Mouse (Mus musculus) heart, postnatal 0 days (tissue): ENCODE measurements around the gene Ccdc51.

Experiments used
- CTCF ChIP-seq: IDR thresholded peaks from 2 replicates; pipeline ENCODE4 v1.5.1; 2016; ENCODE audit warnings: antibody characterized with exemption, control low read depth, low read depth
- EP300 ChIP-seq: IDR thresholded peaks from 2 replicates; pipeline ENCODE4 v1.6.1; 2016; ENCODE audit warnings: antibody characterized with exemption, low read depth

GRCm38 (mm10) chr9:109101933-109102445 is 19.7 kb downstream of the Ccdc51 start:
- TF ChIP-seq CTCF (no peak), EP300 (no peak)
